Mouse (Mus musculus) stomach, embryonic 16.5 days (tissue): ENCODE measurements around the gene AC134908.4. TPM values are rescaled to one million over a fixed set of nuclear protein-coding genes. Genes with fewer than 3 reads are reported as not detected.

Experiments used
- ATAC-seq: fragments of 200-750 bp; cut with Nextera tagmentation; 2 replicates; pipeline ENCODE4 v1.8.0; 2017; ENCODE audit warnings: moderate number of reproducible peaks, moderate TSS enrichment; ENCODE audit not compliant: insufficient read depth, low FRiP score
- H3K27ac ChIP-seq: fragments of 300-500 bp; sonication (generic); 2 replicates; pipeline ENCODE4 v1.5.1; 2014; ENCODE audit warnings: low read length
- H3K27me3 ChIP-seq: fragments of 300-500 bp; sonication (generic); 2 replicates; pipeline ENCODE4 v1.6.1; 2014; ENCODE audit warnings: low read length, control low read depth, mixed read lengths; ENCODE audit not compliant: control insufficient read depth, insufficient read depth
- H3K36me3 ChIP-seq: fragments of 300-500 bp; sonication (generic); 2 replicates; pipeline ENCODE4 v1.6.1; 2014; ENCODE audit warnings: low read length; ENCODE audit not compliant: control insufficient read depth, insufficient read depth
- H3K4me1 ChIP-seq: fragments of 300-500 bp; sonication (generic); 2 replicates; pipeline ENCODE4 v1.6.1; 2014; ENCODE audit warnings: low read length, control low read depth, mixed read lengths; ENCODE audit not compliant: control insufficient read depth, insufficient read depth
- H3K4me2 ChIP-seq: fragments of 300-500 bp; sonication (generic); 2 replicates; pipeline ENCODE4 v1.6.1; 2014; ENCODE audit warnings: low read depth, low read length, mixed read lengths
- H3K4me3 ChIP-seq: fragments of 300-500 bp; sonication (generic); replicated peaks from 2 replicates; pipeline ENCODE4 v1.5.1; 2014; ENCODE audit warnings: mild to moderate bottlenecking, low read length
- H3K9ac ChIP-seq: fragments of 300-500 bp; sonication (generic); 2 replicates; pipeline ENCODE4 v1.6.1; 2014; ENCODE audit warnings: low read length
- H3K9me3 ChIP-seq: fragments of 300-500 bp; sonication (generic); replicated peaks from 2 replicates; pipeline ENCODE4 v1.6.1; 2016; ENCODE audit warnings: low read length, control low read depth; ENCODE audit not compliant: control insufficient read depth
- WGBS: fragments of 180-500 bp; shearing (Covaris S2); extraction: QIAGEN DNeasy Blood & Tissue Kit; methylation state at CpG from one replicate; pipeline ENCODE4 v1.1.7; 2014; 5-methylcytosine and 5-hydroxymethylcytosine counted together
- polyA plus RNA-seq: library from polyadenylated mRNA; unstranded; fragments of >200 nt; fragmentation: Nextera tagmentation; extraction: Ambion mirVana; gene quantifications from 2 replicates; pipeline ENCODE4 v1.2.1, GENCODE M21; 2015

Gene AC134908.4
- polyA plus RNA-seq, 1 experiment from 2014 or later, result not detected

DNA sequence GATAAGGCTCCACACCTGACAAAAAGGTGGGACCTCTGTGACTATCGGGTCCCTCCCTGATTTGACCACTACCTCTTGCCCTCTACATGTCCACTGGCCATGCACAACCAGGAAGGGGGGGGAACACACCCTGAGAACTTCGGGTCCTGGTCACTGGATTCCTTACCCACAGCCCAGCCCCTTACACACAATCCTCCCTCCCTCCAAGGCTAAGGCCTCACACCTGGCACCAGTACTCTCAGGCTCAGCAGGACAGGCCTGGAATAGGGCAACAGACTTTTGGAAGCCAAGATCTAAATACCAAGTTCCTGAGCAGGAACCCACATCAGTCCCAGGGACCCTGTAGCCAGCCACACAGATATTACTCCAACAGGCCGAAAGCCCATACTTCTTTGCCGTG is 43.4 kb upstream of the AC134908.4 start:
- peaks cover 34% of the 10 kb centered on the region for H3K36me3 ChIP-seq
- H3K4me3 ChIP-seq, result no peak overlapping the region
- H3K9ac ChIP-seq, result no peak overlapping the region
- 83% methylated on average over 4 of the region's 4 CpGs for WGBS
- no peak overlapping the region for H3K4me2 ChIP-seq
- H3K27ac ChIP-seq, result no peak overlapping the region
- no peak for ATAC-seq
- peaks cover 41% of the 10 kb centered on the region for H3K4me1 ChIP-seq
- H3K27me3 ChIP-seq, result no peaks in the 10 kb centered on the region
- H3K9me3 ChIP-seq, result no peaks in the 10 kb centered on the region

DNA sequence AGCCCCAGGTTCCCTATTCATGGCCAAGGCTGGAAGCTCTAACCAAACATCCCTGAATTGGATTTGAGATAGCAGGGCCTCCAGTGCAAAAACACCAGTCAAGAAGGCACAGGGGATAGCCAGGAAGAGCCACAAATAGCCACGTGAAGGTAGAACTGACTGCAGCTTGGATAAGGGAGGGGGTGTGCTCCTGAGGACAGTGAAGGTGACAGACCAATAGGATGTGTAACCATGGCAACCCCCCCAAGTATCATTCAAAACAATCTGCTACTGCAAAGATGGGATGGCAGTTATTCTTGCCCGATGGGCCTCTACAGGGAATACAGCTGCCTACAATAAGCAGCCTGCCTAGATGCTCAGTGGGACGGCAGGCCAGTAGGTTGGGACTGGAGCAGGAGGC is 42.1 kb upstream of the AC134908.4 start:
- Histone ChIP-seq H3K36me3 (peaks cover 34% of the 10 kb centered on the region), H3K4me3 (no peak overlapping the region), H3K4me2 (0 out of 2 replicates have a peak overlapping the region, but pooled peaks have one; percentile 64), H3K4me1 (peaks cover 34% of the 10 kb centered on the region), H3K27ac (no peak overlapping the region), H3K9ac (peak overlapping the region; percentile 71; the same call in 1 of the 2 replicates), H3K27me3 (no peaks in the 10 kb centered on the region), H3K9me3 (no peaks in the 10 kb centered on the region)
- no peak for ATAC-seq
- WGBS, result 56% methylated on average over 3 of the region's 3 CpGs

DNA sequence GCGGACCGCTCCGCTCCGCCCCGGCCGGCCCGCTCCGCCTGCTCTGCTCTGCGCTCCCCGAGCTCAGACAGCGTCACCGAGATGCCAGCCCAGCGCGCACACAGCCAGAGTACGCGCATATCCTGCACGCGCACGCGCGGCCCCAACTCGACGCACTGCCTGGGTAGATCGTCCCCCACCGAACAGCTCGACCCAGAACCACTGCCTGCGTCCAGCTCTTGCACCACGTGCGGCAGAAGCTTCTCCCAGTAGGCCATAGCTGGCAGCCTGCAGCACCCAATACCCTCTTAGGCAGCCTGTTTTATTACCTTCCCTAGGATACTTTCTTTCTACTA is 41.6 kb upstream of the AC134908.4 start, which contains the start of gene Rhbdl1:
TSS of gene Rhbdl1 (minus strand) at position 220 of the 335 bp plus-strand sequence.
- Histone ChIP-seq H3K4me1 (peaks cover 35% of the 10 kb centered on the region), H3K27me3 (no peaks in the 10 kb centered on the region), H3K9me3 (no peaks in the 10 kb centered on the region), H3K4me3 (peak within 1 kb of the TSS; percentile 36), H3K9ac (peak within 1 kb of the TSS; percentile 71), H3K27ac (no peak within 1 kb of the TSS), H3K36me3 (peaks cover 34% of the 10 kb centered on the region), H3K4me2 (peak within 1 kb of the TSS; percentile 64)
- ATAC-seq, result no peak
- 3% methylated on average over 29 of the region's 29 CpGs for WGBS

DNA sequence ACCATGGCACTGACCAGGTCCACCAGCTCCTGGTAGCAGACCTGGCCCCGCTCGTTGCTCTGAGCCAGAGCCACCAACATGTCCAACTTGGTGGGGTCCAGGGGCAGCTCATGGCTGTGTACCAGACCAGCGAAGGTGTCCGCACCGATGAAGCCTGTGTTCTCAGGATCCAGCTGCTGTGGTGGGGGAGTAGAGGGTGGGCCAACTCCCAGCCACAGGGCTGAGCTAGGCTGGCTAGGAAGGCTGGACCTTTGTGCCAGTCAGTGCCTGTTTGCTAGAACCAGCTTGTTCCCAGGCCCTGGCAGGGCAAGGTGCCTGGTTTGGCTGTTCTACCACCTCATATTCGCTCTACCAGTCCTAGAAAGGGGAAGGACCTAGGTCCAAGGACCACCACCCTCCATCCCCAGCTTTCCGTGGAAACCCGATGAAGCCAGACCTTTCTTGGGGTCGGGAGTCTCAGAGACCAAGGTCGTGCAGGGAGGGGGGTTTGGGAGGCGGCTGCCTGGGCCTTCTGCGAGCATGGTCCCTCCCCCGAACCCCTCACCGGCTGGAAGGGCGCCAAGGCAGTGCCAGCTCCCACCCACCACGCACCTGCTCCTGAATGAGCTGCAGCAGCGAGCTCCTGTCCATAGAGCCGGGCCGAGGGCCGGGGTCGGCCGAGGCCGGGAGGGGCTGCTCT is 41.1 kb upstream of the AC134908.4 start:
- peak overlapping the region; percentile 36 for H3K4me3 ChIP-seq
- WGBS, result 23% methylated on average over 23 of the region's 23 CpGs
- H3K4me1 ChIP-seq, result peaks cover 40% of the 10 kb centered on the region
- H3K9ac ChIP-seq, result peak overlapping the region; percentile 71
- no peaks in the 10 kb centered on the region for H3K27me3 ChIP-seq
- H3K27ac ChIP-seq, result no peak overlapping the region
- ATAC-seq, result no peak
- H3K4me2 ChIP-seq, result peak overlapping the region; percentile 64
- no peaks in the 10 kb centered on the region for H3K9me3 ChIP-seq
- peaks cover 32% of the 10 kb centered on the region for H3K36me3 ChIP-seq

DNA sequence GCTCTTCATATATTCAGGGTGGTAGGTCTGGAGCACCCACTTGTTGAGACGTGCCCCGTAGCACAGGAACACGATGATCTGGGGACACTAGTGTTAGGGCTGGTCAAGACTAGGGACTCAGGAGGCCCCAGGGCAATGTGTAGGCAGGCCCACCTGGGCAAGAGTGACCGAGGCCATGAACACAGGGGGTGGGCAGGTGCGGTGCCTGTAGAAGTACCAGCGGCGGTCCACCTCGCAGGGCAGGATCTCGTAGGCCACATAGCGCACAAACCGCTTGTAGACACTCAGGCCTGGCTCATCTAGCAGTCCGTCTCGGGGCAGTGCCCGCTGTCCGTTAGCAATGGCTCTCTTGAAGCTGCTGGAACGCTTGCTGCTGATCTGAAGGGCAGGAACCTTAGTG is 40.4 kb upstream of the AC134908.4 start:
- 91% methylated on average over 16 of the region's 16 CpGs for WGBS
- Histone ChIP-seq H3K36me3 (peaks cover 30% of the 10 kb centered on the region), H3K4me1 (peaks cover 47% of the 10 kb centered on the region), H3K9ac (0 out of 2 replicates have a peak overlapping the region, but pooled peaks have one; percentile 71), H3K27ac (0 out of 2 replicates have a peak overlapping the region, but pooled peaks have one; percentile 26), H3K9me3 (no peaks in the 10 kb centered on the region), H3K4me3 (0 out of 2 replicates have a peak overlapping the region, but pooled peaks have one; percentile 36), H3K4me2 (0 out of 2 replicates have a peak overlapping the region, but pooled peaks have one; percentile 64), H3K27me3 (no peaks in the 10 kb centered on the region)
- ATAC-seq, result no peak

DNA sequence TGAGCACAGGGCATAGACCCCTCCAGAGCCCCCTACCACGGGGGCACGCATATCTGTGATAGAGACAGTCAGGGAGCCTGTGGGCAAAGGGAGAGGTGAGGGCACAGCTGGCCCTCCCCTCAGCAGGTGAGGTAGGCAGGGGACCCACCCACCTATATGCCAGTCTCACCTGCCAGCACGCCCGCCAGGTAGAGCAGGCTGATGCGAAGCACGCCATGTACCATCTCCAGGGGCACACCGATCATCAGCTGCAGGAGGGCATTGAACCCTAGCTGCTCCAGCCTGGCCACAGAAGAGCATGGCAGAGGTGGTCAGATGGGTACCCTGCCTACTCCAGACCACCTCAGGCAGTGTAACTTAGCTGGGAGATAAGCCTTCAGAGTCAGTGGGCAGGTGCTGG is 39.8 kb upstream of the AC134908.4 start:
- Histone ChIP-seq H3K36me3 (peaks cover 32% of the 10 kb centered on the region), H3K9ac (no peak overlapping the region), H3K4me2 (peak overlapping the region; percentile 81; the same call in 1 of the 2 replicates), H3K27ac (no peak overlapping the region), H3K4me1 (peaks cover 52% of the 10 kb centered on the region), H3K4me3 (no peak overlapping the region), H3K27me3 (no peaks in the 10 kb centered on the region), H3K9me3 (no peaks in the 10 kb centered on the region)
- 86% methylated on average over 7 of the region's 7 CpGs for WGBS
- ATAC-seq, result no peak

DNA sequence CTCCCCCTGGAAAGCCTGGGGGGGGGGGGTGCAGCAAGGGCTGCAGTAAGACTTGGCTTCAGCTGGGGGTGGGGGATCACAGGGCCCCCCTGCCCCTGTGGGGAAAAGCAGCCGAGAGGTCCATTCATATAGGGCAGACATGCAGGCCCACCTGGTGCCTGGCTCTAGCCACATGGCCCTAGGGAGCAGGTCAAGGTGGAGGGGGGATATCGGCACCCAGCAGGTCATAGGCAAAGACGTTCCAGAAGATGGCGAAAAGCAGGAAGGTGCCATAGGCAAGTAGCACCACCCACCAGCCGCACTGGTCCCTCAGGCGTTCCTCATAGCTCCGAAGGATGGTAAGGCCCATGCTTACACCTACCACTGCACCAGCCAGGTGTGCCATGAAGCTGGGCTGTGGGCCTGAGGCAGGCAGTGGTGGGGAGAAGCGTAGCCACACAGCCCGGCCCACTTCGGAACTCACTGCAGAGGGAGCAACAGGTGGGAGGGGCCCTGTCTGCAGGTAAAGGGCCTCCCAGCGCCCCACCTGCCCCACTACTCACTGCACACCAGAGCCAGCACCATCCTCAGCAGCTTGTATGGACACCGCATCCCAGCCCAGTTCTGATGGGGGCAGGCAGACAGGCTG is 39.2 kb upstream of the AC134908.4 start:
- 75% methylated on average over 12 of the region's 12 CpGs for WGBS
- H3K4me1 ChIP-seq, result peaks cover 58% of the 10 kb centered on the region

DNA sequence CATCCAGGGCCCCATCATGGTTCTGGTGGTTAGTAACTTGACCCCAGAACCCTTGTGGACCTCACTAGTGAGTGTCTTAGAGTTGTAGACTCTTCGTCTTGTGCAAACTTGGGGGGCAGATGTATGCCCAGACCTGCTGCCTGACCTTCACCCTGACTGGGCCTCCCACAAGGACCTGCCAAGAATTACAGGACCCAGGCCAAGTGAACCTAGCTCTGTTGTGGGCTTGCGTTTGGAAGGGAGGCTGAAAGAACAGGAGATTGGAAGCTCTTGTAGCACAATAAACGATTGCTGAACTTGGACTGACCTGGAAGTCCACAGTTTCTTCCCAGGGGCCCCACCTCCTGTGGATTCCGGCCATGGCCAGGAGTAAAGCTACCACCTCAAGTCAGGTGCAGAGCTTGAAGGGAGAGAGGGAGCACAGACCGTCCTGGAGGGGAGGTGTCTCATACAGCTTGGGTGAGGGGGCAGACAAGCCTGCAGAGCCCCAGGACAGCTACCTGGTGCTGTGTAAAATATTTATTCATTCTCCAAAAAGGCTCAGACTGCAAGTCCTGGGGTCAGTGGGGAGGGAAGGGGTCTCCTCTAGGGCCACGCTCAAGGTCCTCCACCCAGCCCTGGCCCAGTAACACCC is 38.6 kb upstream of the AC134908.4 start:
- Histone ChIP-seq H3K9ac (peak overlapping the region; percentile 90), H3K36me3 (peaks cover 24% of the 10 kb centered on the region), H3K4me2 (peak overlapping the region; percentile 81), H3K4me3 (peak overlapping the region; percentile 90), H3K9me3 (no peaks in the 10 kb centered on the region), H3K27me3 (no peaks in the 10 kb centered on the region), H3K4me1 (peaks cover 59% of the 10 kb centered on the region), H3K27ac (peak overlapping the region; percentile 99)
- no peak for ATAC-seq
- WGBS, result 11% methylated on average over 6 of the region's 6 CpGs

More for the DNA sequence above, 39.2 kb upstream of the AC134908.4 start:
- Histone ChIP-seq H3K36me3 (peaks cover 29% of the 10 kb centered on the region), H3K9me3 (no peaks in the 10 kb centered on the region), H3K27me3 (no peaks in the 10 kb centered on the region), H3K27ac (peak overlapping the region; percentile 99), H3K4me3 (peak overlapping the region; percentile 90), H3K4me2 (peak overlapping the region; percentile 81), H3K9ac (peak overlapping the region; percentile 90)
- ATAC-seq, result no peak

DNA sequence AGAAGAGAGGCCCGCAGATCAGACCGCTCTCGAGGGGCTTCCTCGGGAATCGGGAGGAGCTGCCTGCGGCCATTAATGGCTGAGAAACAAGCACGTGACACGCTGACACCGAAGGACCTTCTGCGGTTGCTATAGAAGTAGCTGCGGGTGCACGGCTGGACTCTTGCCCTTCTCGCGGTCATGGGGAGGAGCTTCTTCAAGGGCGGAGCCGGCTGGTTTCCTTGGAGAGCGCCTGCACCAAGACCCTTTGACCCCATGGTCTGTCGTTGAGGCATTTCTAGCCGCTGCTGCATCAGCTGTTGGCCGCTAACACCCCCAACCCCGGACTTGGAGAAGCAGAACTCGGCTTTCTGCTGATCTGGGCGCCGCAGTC is 37.8 kb upstream of the AC134908.4 start, which contains the start of gene Stub1:
TSS of gene Stub1 (minus strand) at position 114 of the 373 bp plus-strand sequence.
- WGBS, result under 1% methylated on average over 24 of the region's 24 CpGs
- H3K9me3 ChIP-seq, result no peaks in the 10 kb centered on the region
- peak; percentile 77 for ATAC-seq
- H3K27me3 ChIP-seq, result no peaks in the 10 kb centered on the region
- peak within 1 kb of the TSS; percentile 90 for H3K4me3 ChIP-seq
- peaks cover 62% of the 10 kb centered on the region for H3K4me1 ChIP-seq
- peak within 1 kb of the TSS; percentile 99 for H3K27ac ChIP-seq
- H3K36me3 ChIP-seq, result peaks cover 20% of the 10 kb centered on the region
- H3K9ac ChIP-seq, result peak within 1 kb of the TSS; percentile 92
- peak within 1 kb of the TSS; percentile 88 for H3K4me2 ChIP-seq
